Mouse (Mus musculus): ENCODE data around the gene Pi4k2b. TPM values are rescaled to one million over a fixed set of nuclear protein-coding genes. Genes with fewer than 3 reads are reported as not detected.
"Not testable (repeated sequence)": the region's sequence is repeated elsewhere in the genome, so short reads cannot be mapped to it uniquely, and the experiment has no call there.

Pi4k2b gene
- polyA plus RNA-seq, 1 experiment from 2014 or later = 4.9 TPM

GRCm38 (mm10) chr5:52746920-52747319, 5.5 kb downstream of the Pi4k2b start:
- Histone ChIP-seq H3K9ac (no peak overlapping the region), H3K27me3 (no peaks in the 10 kb centered on the region), H3K36me3 (no peaks in the 10 kb centered on the region), H3K4me2 (no peak overlapping the region), H3K4me3 (no peak overlapping the region), H3K9me3 (no peaks in the 10 kb centered on the region), H3K4me1 (replicated peaks) (peaks cover 12% of the 10 kb centered on the region), H3K27ac (replicated peaks) (no peak overlapping the region)
- no peak for ATAC-seq (ENCODE audit: low FRiP score, low read depth)

GRCm38 (mm10) chr5:52748732-52749131, 7.4 kb downstream of the Pi4k2b start:
- Histone ChIP-seq H3K4me2 (no peak overlapping the region), H3K27ac (replicated peaks) (no peak overlapping the region), H3K9me3 (no peaks in the 10 kb centered on the region), H3K4me3 (no peak overlapping the region), H3K27me3 (no peaks in the 10 kb centered on the region), H3K4me1 (replicated peaks) (no peaks in the 10 kb centered on the region), H3K36me3 (no peaks in the 10 kb centered on the region), H3K9ac (no peak overlapping the region)
- 84% methylated on average over 5 of the region's 5 CpGs for WGBS
- ATAC-seq (ENCODE audit: low FRiP score, low read depth) = no peak

- Histone ChIP-seq H3K4me2 (no peak overlapping the region), H3K9ac (no peak overlapping the region), H3K27ac (replicated peaks) (no peak overlapping the region), H3K9me3 (no peaks in the 10 kb centered on the region), H3K27me3 (no peaks in the 10 kb centered on the region), H3K36me3 (no peaks in the 10 kb centered on the region), H3K4me1 (replicated peaks) (no peaks in the 10 kb centered on the region), H3K4me3 (no peak overlapping the region)
- 89% methylated on average over 9 of the region's 9 CpGs for WGBS
- no peak for ATAC-seq (ENCODE audit: low FRiP score, low read depth)
These were observed 11.8 kb downstream of the Pi4k2b start for GRCm38 (mm10) chr5:52753146-52753545.

GRCm38 (mm10) chr5:52754196-52754595, 12.8 kb downstream of the Pi4k2b start:
- no peak overlapping the region for H3K27ac ChIP-seq (replicated peaks)
- no peak for ATAC-seq (ENCODE audit: low FRiP score, low read depth)
- H3K4me1 ChIP-seq (replicated peaks) = no peaks in the 10 kb centered on the region
- no peaks in the 10 kb centered on the region for H3K27me3 ChIP-seq
- no peaks in the 10 kb centered on the region for H3K9me3 ChIP-seq
- no peak overlapping the region for H3K4me3 ChIP-seq
- no peaks in the 10 kb centered on the region for H3K36me3 ChIP-seq
- H3K4me2 ChIP-seq = no peak overlapping the region
- H3K9ac ChIP-seq = no peak overlapping the region

- over 99% methylated on average over 3 of the region's 3 CpGs for WGBS
- Histone ChIP-seq H3K9me3 (no peaks in the 10 kb centered on the region), H3K27ac (replicated peaks) (no peak overlapping the region), H3K27me3 (no peaks in the 10 kb centered on the region), H3K4me1 (replicated peaks) (no peaks in the 10 kb centered on the region), H3K9ac (no peak overlapping the region), H3K4me3 (no peak overlapping the region), H3K4me2 (no peak overlapping the region), H3K36me3 (no peaks in the 10 kb centered on the region)
- ATAC-seq (ENCODE audit: low FRiP score, low read depth) = no peak
These were observed 14.0 kb downstream of the Pi4k2b start for GRCm38 (mm10) chr5:52755337-52755736.

GRCm38 (mm10) chr5:52755989-52756388, 14.6 kb downstream of the Pi4k2b start:
- ATAC-seq (ENCODE audit: low FRiP score, low read depth) = no peak
- no peak overlapping the region for H3K4me2 ChIP-seq
- H3K9ac ChIP-seq = no peak overlapping the region
- no peaks in the 10 kb centered on the region for H3K27me3 ChIP-seq
- H3K4me1 ChIP-seq (replicated peaks) = no peaks in the 10 kb centered on the region
- WGBS = 94% methylated on average over 6 of the region's 6 CpGs
- no peaks in the 10 kb centered on the region for H3K9me3 ChIP-seq
- no peaks in the 10 kb centered on the region for H3K36me3 ChIP-seq
- no peak overlapping the region for H3K4me3 ChIP-seq
- H3K27ac ChIP-seq (replicated peaks) = no peak overlapping the region

- 77% methylated on average over 7 of the region's 7 CpGs for WGBS
- ATAC-seq (ENCODE audit: low FRiP score, low read depth) = no peak
- Histone ChIP-seq H3K36me3 (no peaks in the 10 kb centered on the region), H3K4me1 (replicated peaks) (no peaks in the 10 kb centered on the region), H3K9ac (no peak overlapping the region), H3K27me3 (no peaks in the 10 kb centered on the region), H3K27ac (replicated peaks) (no peak overlapping the region), H3K4me2 (no peak overlapping the region), H3K9me3 (no peaks in the 10 kb centered on the region), H3K4me3 (no peak overlapping the region)
These were observed 21.2 kb downstream of the Pi4k2b start for GRCm38 (mm10) chr5:52762586-52762985.

GRCm38 (mm10) chr5:52774267-52774666, 32.9 kb downstream of the Pi4k2b start:
- ATAC-seq (ENCODE audit: low FRiP score, low read depth) = no peak
- H3K4me1 ChIP-seq (replicated peaks) = no peaks in the 10 kb centered on the region
- no peaks in the 10 kb centered on the region for H3K36me3 ChIP-seq
- H3K9me3 ChIP-seq = no peaks in the 10 kb centered on the region
- H3K9ac ChIP-seq = no peak overlapping the region
- no peaks in the 10 kb centered on the region for H3K27me3 ChIP-seq
- H3K4me2 ChIP-seq = no peak overlapping the region
- WGBS = 96% methylated on average over 5 of the region's 5 CpGs
- no peak overlapping the region for H3K27ac ChIP-seq (replicated peaks)
- H3K4me3 ChIP-seq = no peak overlapping the region

GRCm38 (mm10) chr5:52775237-52775636, 33.9 kb downstream of the Pi4k2b start, which contains the start of gene Zcchc4:
TSS of gene Zcchc4 (plus strand) at chr5:52775409.
- Histone ChIP-seq H3K9me3 (no peaks in the 10 kb centered on the region), H3K27ac (replicated peaks) (no peak within 1 kb of the TSS), H3K27me3 (no peaks in the 10 kb centered on the region), H3K4me1 (replicated peaks) (no peaks in the 10 kb centered on the region), H3K9ac (no peak within 1 kb of the TSS), H3K4me3 (no peak within 1 kb of the TSS), H3K36me3 (no peaks in the 10 kb centered on the region), H3K4me2 (no peak within 1 kb of the TSS)
- ATAC-seq (ENCODE audit: low FRiP score, low read depth) = no peak
- 61% methylated on average over 8 of the region's 8 CpGs for WGBS

- H3K27me3 ChIP-seq; H3K4me3 ChIP-seq; H3K4me2 ChIP-seq; H3K4me1 ChIP-seq (replicated peaks); H3K9me3 ChIP-seq; H3K9ac ChIP-seq; ATAC-seq (ENCODE audit: low FRiP score, low read depth); H3K36me3 ChIP-seq; H3K27ac ChIP-seq (replicated peaks): not testable (repeated sequence)
- 96% methylated on average over 8 of the region's 8 CpGs for WGBS
These were observed 35.3 kb downstream of the Pi4k2b start for GRCm38 (mm10) chr5:52776466-52777354.

GRCm38 (mm10) chr5:52782523-52783250, 41.3 kb downstream of the Pi4k2b start:
- Histone ChIP-seq H3K27ac (replicated peaks) (peak overlapping the region; percentile 89), H3K36me3 (no peaks in the 10 kb centered on the region; the same call in 1 of the 2 replicates), H3K9me3 (no peaks in the 10 kb centered on the region), H3K4me2 (peak overlapping the region; percentile 73), H3K9ac (peak overlapping the region; percentile 91), H3K4me3 (peak overlapping the region; percentile 93), H3K27me3 (no peaks in the 10 kb centered on the region), H3K4me1 (replicated peaks) (0 out of 2 replicates have a peak, but pooled peaks cover 3% of the 10 kb centered on the region)
- peak; percentile 99 for ATAC-seq (ENCODE audit: low FRiP score, low read depth)
- WGBS = 5% methylated on average over 37 of the region's 37 CpGs

- peak overlapping the region; percentile 91 for H3K9ac ChIP-seq
- no peaks in the 10 kb centered on the region for H3K27me3 ChIP-seq
- peak; percentile 80; the same call in 1 of the 2 replicates for ATAC-seq (ENCODE audit: low FRiP score, low read depth)
- H3K27ac ChIP-seq (replicated peaks) = peak overlapping the region; percentile 89
- 2% methylated on average over 9 of the region's 9 CpGs for WGBS
- H3K4me3 ChIP-seq = peak overlapping the region; percentile 93
- no peaks in the 10 kb centered on the region for H3K9me3 ChIP-seq
- H3K36me3 ChIP-seq = no peaks in the 10 kb centered on the region; the same call in 1 of the 2 replicates
- H3K4me1 ChIP-seq (replicated peaks) = 0 out of 2 replicates have a peak, but pooled peaks cover 3% of the 10 kb centered on the region
- H3K4me2 ChIP-seq = peak overlapping the region; percentile 73
These were observed 41.9 kb downstream of the Pi4k2b start for GRCm38 (mm10) chr5:52783251-52783620.

Measured in hindbrain, embryonic 15.5 days (tissue).